Mouse (Mus musculus): Measurements from ENCODE around the gene Tm4sf19.

Tm4sf19 gene
- long read RNA-seq, experiment 1, result 0 reads
- long read RNA-seq, experiment 2, result 0 reads

GRCm38 (mm10) chr16:32400267-32400666, at the start of gene Tm4sf19:
Tm4sf19 (plus strand) TSS chr16:32400506.
- intact Hi-C loops (cut with DNase I), result no loop called here

DNA sequence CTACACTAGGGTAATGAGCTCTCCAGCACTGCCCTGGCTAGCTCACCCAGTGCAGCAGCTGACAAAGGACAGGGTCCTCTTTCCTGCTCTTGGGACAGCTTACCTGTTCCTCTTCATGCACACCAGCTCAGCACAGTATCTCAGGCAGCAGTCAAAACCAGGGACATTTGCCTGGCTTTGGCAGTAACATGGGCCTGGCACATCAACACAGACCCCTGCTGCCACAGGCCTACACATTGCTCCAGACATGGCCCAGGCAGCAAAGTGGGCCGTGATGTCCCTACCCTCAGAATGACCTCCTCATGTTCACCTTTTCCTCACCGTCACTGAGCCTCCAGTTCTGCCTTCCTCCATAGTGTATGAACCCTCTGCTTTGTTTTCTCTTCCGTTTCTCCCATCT, 49.5 kb upstream of the Tm4sf19 start:
- intact Hi-C loops (cut with DNase I), result no loop called here

DNA sequence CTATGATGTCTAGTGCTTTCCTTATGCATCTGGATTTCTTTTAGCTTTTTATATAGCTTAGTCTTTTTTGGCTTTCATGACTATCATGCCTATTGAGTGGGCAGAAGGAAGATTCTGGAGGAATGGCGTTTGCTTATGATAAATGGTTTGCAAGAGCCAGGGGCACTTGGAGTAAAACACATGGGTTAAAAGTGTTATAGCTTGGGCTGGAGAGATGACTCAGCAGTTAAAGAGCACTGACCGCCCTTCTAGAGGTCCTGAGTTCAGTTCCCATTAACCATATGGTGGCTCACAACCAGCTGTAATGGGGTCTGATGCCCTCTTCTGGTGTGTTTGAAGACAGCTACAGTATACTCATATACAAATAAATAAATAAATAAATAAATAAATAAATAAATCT, 36.8 kb upstream of the Tm4sf19 start:
- intact Hi-C loops (cut with DNase I), result no loop called here

DNA sequence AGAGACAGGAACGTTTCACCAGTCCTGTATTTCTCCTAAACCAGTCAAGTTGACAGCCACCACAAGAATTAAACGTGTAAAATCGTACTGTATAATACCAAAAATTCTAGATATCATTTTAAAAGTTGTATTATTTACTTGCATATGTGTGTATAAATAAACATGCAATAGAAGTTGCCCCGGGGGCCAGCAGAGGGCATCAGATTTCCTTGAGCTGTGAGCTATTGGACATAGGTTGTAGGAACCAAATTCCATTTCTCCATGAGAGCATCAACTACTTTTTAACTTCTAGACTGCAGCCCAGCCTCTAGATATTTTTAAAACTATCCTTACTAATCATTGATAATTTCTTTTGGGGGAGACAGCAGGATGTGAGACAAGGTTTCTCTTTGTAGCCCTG, 29.0 kb upstream of the Tm4sf19 start:
- intact Hi-C loops (cut with DNase I), result loop anchor here (5.0 to 10.0 kb wide), 2 partner anchors 86 to 263 kb away; no protein-coding TSS in a partner anchor

- intact Hi-C loops (cut with DNase I), result loop anchor here (10.0 kb wide), 1 partner anchor 255 kb away; no protein-coding TSS in a partner anchor
Observed at GRCm38 (mm10) chr16:32379575-32379974, 20.7 kb upstream of the Tm4sf19 start.

DNA sequence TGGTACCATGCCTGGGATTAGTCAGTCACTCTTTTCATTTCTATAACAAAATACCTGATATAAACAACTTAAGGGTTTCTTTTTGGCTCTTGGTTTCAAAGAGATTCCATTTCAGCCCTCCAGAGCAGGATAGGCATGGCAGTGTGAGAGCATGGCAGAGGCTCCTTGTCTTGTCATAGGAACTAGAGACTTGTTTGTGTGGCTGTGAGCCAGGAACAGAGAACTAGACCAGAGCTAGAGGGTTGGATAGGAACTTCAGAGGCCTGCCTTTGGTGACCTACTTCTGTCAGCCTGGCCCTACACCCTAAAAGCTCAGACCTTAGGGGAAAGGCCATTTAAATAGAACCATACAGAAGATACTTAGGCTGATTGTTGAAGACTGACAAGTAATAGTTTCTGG, 17.4 kb upstream of the Tm4sf19 start:
- intact Hi-C loops (cut with DNase I), result no loop called here

DNA sequence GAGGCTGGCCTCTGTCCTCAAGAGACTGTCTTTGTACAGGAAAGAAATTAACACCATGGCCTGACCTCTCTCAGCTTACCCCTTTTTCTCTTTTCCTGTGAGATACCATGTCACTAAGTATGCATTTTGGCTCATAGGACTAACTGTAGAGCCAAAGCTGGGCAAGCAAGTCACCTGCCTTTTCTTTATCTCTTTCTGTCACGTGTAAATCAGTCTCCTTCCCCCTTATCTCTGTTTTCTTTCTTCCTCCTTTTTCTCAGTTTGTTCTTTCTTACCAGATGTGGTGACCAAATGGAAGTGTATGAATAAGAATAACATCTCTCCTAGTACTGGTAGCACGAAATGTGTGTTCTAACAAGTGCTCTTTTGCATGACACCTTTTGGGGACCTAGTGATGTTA, 15.4 kb upstream of the Tm4sf19 start:
- intact Hi-C loops (cut with DNase I), result no loop called here

DNA sequence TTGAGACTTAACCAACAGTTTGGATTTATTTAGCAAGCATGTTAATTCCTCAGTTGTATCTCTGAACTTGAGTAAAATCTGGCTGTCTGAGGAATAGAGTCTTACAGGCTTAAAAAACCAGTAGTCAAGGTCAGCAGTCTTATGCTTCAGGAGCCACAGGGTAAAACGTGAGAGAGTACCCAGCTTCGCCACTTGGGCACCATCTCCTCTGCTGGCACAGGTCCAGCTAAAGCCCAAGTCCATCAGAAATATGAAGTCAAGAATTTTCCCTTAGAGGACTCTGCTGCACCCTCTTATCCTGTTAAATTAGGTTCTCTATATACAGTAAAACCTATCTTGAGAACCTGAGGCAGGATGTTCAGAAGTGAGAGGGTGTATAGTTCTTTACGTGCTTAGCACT, 13.5 kb upstream of the Tm4sf19 start:
- intact Hi-C loops (cut with DNase I), result no loop called here

DNA sequence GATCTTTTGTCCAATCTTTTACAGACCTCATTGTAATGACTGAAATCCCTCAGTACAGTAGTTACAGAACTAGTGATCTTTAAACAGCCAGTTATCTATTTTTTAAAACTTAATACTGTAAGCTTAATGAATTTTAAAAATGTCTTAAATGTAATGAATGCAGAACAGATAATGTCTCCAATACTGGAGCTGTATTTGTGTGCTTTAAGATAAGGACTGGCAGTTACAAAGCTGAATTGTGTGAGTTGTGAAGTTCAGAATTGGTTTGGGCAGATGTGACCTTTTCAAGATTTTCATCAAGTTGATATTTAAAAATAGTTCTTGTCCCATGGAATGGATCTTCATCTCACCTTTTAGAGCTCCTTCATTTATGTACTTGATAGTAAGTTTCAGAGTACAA, 11.3 kb upstream of the Tm4sf19 start:
- intact Hi-C loops (cut with DNase I), result no loop called here

GRCm38 (mm10) chr16:32389841-32390240, 10.5 kb upstream of the Tm4sf19 start:
- intact Hi-C loops (cut with DNase I), result no loop called here

DNA sequence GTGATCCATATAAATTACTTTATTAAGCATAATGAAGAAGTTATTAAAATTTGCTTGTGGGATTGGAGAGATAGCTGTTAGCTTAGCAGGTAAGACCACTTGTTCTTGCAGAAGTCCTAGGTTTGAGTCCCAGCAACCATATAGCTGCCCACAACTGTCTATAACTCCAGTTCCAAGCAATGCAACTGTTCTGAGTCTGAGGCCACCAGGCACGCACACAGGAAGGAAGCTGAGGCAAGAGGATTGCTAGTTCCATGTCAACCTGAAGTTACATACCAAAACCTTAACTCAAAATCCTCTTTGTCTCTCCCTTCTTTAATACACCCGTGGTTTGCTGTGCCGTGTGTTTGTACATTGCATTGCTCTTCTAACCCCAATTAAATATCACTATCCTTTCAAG, 9.4 kb upstream of the Tm4sf19 start:
- intact Hi-C loops (cut with DNase I), result no loop called here

GRCm38 (mm10) chr16:32395679-32396540, 4.4 kb upstream of the Tm4sf19 start:
- intact Hi-C loops (cut with DNase I), result no loop called here

GRCm38 (mm10) chr16:32396541-32396835, 3.8 kb upstream of the Tm4sf19 start:
- intact Hi-C loops (cut with DNase I), result no loop called here

DNA sequence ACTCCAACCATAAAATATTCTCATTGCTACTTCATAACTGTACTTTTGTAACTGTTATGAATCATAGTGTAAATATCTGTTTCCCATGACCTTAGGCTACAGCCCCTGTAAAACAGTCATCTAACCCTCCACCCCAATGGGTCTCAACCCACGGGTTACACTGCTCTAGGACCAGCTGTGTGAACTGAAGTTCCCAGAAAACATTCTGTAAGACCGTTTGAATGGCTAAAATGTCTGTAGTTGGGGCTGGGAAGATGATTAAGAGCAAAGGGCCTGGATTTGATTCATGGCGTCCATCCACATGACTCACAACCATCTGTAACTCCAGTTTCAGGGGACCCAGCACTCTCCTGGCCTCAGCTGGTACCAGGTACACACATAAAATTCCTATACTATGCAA, 2.1 kb upstream of the Tm4sf19 start:
- intact Hi-C loops (cut with DNase I), result no loop called here

DNA sequence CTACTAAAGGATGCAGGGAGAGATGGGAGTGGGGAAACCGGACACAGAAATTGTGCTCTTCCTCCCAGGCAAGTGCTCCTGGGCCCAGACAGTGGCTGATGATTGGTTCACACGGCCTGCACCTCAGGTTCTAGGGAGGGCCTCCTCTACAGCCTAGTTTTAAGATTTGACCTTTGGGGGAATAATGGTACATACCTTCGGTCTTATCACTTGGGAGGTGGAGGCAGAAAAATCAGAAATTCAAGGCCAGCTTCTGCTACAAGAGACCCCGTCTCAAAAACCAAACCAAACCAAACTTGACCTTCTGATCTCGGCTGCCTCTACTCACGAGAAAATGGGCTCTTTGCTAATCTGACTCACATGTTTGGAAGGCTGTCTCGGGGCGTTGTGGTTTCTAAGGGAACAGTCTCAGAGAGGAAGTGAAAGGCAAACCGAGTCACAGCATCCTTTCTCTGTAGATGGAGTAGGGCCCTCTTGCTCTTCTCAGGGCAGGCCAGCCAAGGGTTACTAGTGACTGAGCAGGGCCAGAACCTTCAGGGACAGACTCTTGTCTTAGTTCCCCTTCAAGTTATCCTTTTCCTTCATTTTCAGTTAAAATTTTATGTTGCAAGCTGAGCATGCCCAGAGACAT, 1.1 kb downstream of the Tm4sf19 start:
- intact Hi-C loops (cut with DNase I), result no loop called here

GRCm38 (mm10) chr16:32402818-32403217, 2.5 kb downstream of the Tm4sf19 start:
- intact Hi-C loops (cut with DNase I), result no loop called here

DNA sequence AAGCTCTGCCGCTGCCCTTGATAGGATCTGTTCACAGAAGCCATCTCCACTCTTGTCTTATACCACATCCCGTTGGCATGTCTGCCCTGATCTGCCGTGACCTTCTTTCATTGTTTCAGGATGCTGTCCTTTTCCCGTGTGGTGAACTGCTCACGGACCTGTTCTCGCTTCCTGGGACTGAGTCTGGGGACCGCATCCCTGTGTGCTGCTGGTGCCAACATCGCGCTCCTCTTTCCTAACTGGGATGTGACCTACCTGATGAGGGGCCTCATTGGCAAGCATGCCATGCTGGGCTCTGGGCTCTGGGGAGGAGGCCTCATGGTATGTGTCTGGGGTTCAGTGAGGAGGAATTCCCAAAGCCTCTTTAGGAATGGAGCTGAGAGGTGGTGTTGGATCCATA, 5.4 kb downstream of the Tm4sf19 start:
- intact Hi-C loops (cut with DNase I), result no loop called here

- intact Hi-C loops (cut with DNase I), result no loop called here
Observed at GRCm38 (mm10) chr16:32406671-32407070, 6.4 kb downstream of the Tm4sf19 start.

- intact Hi-C loops (cut with DNase I), result no loop called here
Observed at GRCm38 (mm10) chr16:32407730-32408129, 7.4 kb downstream of the Tm4sf19 start.

DNA sequence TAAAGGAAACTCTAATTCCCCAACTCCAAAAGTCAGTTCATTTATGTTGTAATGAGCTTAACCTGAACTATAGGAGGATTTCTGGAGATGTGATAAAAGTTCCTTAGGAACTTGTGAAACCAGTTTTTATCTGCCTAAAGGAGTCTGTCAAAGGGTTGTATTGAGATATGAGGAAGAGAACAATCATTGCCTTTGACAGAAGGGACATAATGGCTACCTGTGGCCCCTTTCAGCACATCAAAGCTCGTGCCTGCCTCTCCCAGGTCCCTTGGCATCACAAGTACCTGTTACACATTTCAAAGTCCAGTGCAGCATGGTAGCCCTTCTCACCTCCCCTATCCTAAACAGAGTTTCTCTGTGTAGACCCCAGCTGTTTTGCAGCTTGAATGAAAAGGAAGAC, 17.2 kb downstream of the Tm4sf19 start:
- intact Hi-C loops (cut with DNase I), result no loop called here

DNA sequence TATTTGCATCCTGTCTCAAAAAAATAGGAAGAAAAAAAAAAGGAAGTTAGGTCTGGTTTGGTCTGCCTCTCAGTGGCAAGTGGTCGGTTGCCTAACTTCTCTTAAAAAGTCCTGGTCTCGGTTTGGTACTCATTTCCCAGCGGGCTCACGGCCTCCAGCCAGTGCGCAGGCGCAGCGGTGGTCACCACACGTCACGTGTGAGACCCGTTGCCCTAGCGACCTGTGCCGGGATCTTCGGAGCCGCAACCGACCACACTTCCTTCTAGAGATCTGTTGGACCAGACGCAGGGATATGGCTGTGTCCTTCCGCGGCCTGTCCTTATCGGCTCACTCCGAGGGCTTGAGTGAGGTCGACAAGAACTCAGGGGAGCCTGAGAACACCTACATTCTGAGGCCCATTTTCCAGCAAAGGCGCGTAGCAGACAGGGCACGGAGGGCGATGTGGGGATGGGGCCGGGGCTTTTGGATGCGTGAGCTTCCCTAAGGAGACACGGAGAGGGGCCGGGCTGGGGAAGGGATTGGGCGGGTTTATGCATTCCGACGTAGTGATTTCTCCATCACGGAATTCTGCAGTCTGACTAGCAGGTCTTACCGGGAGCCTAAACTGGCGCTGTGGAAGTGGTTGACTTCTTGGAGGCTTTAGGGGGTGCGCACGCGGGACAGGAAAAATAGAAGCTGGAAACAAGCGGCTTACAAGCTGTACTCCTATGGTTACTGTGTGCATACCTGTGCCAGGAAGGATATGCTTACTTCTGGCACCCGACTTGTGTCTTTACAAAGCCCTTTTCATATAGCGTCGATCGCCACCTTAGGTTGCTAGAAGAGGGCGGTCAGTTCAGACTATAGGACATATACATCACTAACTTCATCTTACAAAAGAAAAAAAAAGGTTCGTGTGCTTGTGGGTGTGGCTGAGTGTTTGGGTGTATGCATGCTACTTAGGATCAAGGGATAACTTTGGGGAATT, 19.5 kb downstream of the Tm4sf19 start, which contains the start of gene Tctex1d2:
Gene Tctex1d2, plus strand, starts transcription at position 186 of the 967 bp plus-strand sequence.
- intact Hi-C loops (cut with DNase I), result loop anchor here (5.0 kb wide), 1 partner anchor 38 kb away; no protein-coding TSS in a partner anchor

DNA sequence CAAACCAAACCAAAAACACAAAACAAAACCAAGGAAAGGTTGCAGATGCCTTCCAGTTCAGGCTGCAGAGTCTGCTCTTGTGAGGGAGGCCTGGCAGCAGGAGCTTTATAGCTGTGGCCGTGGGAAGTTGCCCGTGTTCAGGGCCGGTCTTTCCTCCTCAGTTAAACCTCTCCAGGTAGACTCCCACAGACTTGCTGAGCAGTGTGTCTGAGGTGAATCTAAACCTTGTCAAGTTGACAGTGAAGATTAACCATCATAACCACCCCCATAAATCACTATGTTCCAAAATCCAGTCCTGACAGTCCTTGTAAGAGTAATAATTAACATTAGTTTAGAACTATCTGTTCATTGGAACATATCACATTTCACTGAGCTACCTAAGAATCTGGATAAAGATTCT, 27.2 kb downstream of the Tm4sf19 start:
- intact Hi-C loops (cut with DNase I), result no loop called here
